In the genomic region with DNA sequence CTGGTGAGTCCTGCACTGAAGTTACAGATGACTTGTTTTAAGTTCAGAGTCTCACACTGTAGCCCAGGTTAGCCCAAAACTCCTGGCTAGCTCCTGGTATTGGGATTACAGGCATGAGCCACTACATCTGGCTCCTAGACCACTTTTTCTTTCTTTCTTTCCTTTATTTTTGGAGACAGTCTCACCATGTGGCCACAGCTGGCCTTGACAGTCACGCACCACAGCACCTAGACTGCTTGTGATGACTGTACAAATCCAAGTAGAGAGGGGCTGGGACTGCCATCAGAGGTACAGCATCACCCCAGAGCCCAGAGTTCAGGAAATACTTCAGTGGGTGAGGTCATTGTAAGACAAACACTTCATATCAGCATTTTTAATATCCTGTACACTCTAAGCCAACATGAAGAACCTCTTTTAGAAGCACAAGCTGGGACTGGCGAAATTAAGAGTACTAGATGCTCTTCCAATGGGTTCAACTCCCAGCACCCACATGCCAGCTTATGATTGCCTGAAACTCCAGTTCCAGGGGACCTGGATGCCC, we compare ENCODE assay signal across 9 mouse cellular contexts. TPM values are rescaled to one million over a fixed set of nuclear protein-coding genes. Genes with fewer than 3 reads are reported as not detected.
DNase-seq lines count a peak whose midpoint lies in the region; ATAC-seq lines count a peak whose summit lies in the region.
"Had no signal": no experiment of that assay in that cellular context is flagged by ENCODE, and none has a peak within 500 bp of the region (broad histone marks: within the 10 kb centered on the region; RNA-seq: fewer than 3 reads in every experiment).

No protein-coding gene starts in this region.

- H3K9me3 ChIP-seq in lung, embryonic 15.5 days, result no peaks in the 10 kb centered on the region
- no peaks in the 10 kb centered on the region for H3K9me3 ChIP-seq in forebrain, embryonic 14.5 days (replicated peaks; ENCODE audit: control insufficient read depth, low read length)
- no peaks in the 10 kb centered on the region for H3K9me3 ChIP-seq in liver, embryonic 12.5 days (replicated peaks)
- no peaks in the 10 kb centered on the region for H3K9me3 ChIP-seq in stomach, embryonic 14.5 days (ENCODE audit: control insufficient read depth, low read depth, low read length)

- H3K36me3 ChIP-seq in lung, embryonic 15.5 days, result peaks cover 39% of the 10 kb centered on the region
- peaks cover 50% of the 10 kb centered on the region for H3K36me3 ChIP-seq in forebrain, embryonic 14.5 days (ENCODE audit: control insufficient read depth, insufficient read depth, low read length)
- H3K36me3 ChIP-seq in liver, embryonic 12.5 days, result peaks cover 62% of the 10 kb centered on the region
- H3K36me3 ChIP-seq in stomach, embryonic 14.5 days (ENCODE audit: control insufficient read depth, insufficient read depth, low read length), result peaks cover 43% of the 10 kb centered on the region

- H3K9ac ChIP-seq in lung, embryonic 15.5 days, result 0 out of 2 replicates have a peak overlapping the region, but pooled peaks have one; percentile 98
- peak overlapping the region; percentile 2; the same call in 1 of the 2 replicates for H3K9ac ChIP-seq in forebrain, embryonic 14.5 days (ENCODE audit: low read length)
- H3K9ac ChIP-seq in liver, embryonic 12.5 days, result peak overlapping the region; percentile 98
- H3K9ac ChIP-seq in stomach, embryonic 14.5 days (replicated peaks; ENCODE audit: low read depth, low read length), result peak overlapping the region; percentile 100; the same call in 1 of the 2 replicates

- no peak for DNase-seq in lung, postnatal 10 days
- DNase-seq in forebrain, embryonic 14.5 days (ENCODE audit: low spot score), result no peak
- no peak for DNase-seq in cerebellum, adult 18-20 months
- DNase-seq in testis, postnatal 14 days (ENCODE audit: low spot score), result no peak
- DNase-seq in thymus, postnatal 25 days, result no peak
- DNase-seq: layer of hippocampus, postnatal 36 days had no signal

- H3K4me1 ChIP-seq in lung, embryonic 15.5 days, result peaks cover 31% of the 10 kb centered on the region
- peaks cover 26% of the 10 kb centered on the region for H3K4me1 ChIP-seq in forebrain, embryonic 14.5 days (ENCODE audit: control insufficient read depth, insufficient read depth, low read length)
- H3K4me1 ChIP-seq in liver, embryonic 12.5 days, result peaks cover 45% of the 10 kb centered on the region
- H3K4me1 ChIP-seq in stomach, embryonic 14.5 days (ENCODE audit: control insufficient read depth, insufficient read depth, low read length), result peaks cover 20% of the 10 kb centered on the region

- peak overlapping the region; percentile 89 for H3K4me2 ChIP-seq in lung, embryonic 15.5 days
- H3K4me2 ChIP-seq in forebrain, embryonic 14.5 days (ENCODE audit: low read length), result peak overlapping the region; percentile 99
- H3K4me2 ChIP-seq in liver, embryonic 12.5 days, result peak overlapping the region; percentile 92
- H3K4me2 ChIP-seq in stomach, embryonic 14.5 days (replicated peaks; ENCODE audit: low read depth, low read length), result peak overlapping the region; percentile 100

- no peaks in the 10 kb centered on the region for H3K27me3 ChIP-seq in lung, embryonic 15.5 days
- no peaks in the 10 kb centered on the region for H3K27me3 ChIP-seq in forebrain, embryonic 14.5 days (replicated peaks; ENCODE audit: control insufficient read depth, insufficient read depth, low read length)
- no peaks in the 10 kb centered on the region for H3K27me3 ChIP-seq in liver, embryonic 12.5 days (replicated peaks)
- H3K27me3 ChIP-seq in stomach, embryonic 14.5 days (ENCODE audit: control insufficient read depth, insufficient read depth, low read length), result no peaks in the 10 kb centered on the region

- WGBS in lung, embryonic 15.5 days, result 51% methylated on average over 2 of the region's 2 CpGs
- 82% methylated on average over 2 of the region's 2 CpGs for WGBS in forebrain, embryonic 14.5 days
- 82% methylated on average over 2 of the region's 2 CpGs for WGBS in liver, embryonic 12.5 days (ENCODE audit: insufficient replicate concordance)
- 73% methylated on average over 2 of the region's 2 CpGs for WGBS in stomach, embryonic 14.5 days

- peak overlapping the region; percentile 79 for H3K4me3 ChIP-seq in lung, embryonic 15.5 days
- peak overlapping the region; percentile 99 for H3K4me3 ChIP-seq in forebrain, embryonic 14.5 days (ENCODE audit: low read depth, low read length)
- peak overlapping the region; percentile 98 for H3K4me3 ChIP-seq in liver, embryonic 12.5 days
- H3K4me3 ChIP-seq in stomach, embryonic 14.5 days (ENCODE audit: low read depth, low read length), result peak overlapping the region; percentile 98; the same call in 1 of the 2 replicates

- ATAC-seq in lung, embryonic 15.5 days (ENCODE audit: borderline replicate concordance, extremely low read depth, low FRiP score, low TSS enrichment), result no peak
- ATAC-seq in forebrain, embryonic 14.5 days, result no peak
- ATAC-seq in liver, embryonic 12.5 days, result no peak
- ATAC-seq in stomach, embryonic 14.5 days (ENCODE audit: insufficient number of reproducible peaks, insufficient read depth, low FRiP score, low read depth), result no peak

- no peak overlapping the region for H3K27ac ChIP-seq in lung, embryonic 15.5 days
- no peak overlapping the region for H3K27ac ChIP-seq in forebrain, embryonic 14.5 days (ENCODE audit: low read depth, low read length)
- H3K27ac ChIP-seq in liver, embryonic 12.5 days, result peak overlapping the region; percentile 18; the same call in 1 of the 2 replicates
- no peak overlapping the region for H3K27ac ChIP-seq in stomach, embryonic 14.5 days (ENCODE audit: low read length)

RNA-seq across cellular contexts. Expression of a gene that starts 3.6 kb away (rescaled TPM):
- polyA plus RNA-seq in lung, embryonic 15.5 days (2015; fragmentation: Nextera tagmentation; extraction: Ambion mirVana), result 698 TPM in 2 replicates
- polyA plus RNA-seq in forebrain, embryonic 14.5 days (2014; fragmentation: Nextera tagmentation; extraction: Ambion mirVana), result 662 and 671 TPM in 2 replicates
- polyA plus RNA-seq in liver, embryonic 12.5 days (2016; fragmentation: Nextera tagmentation; extraction: Ambion mirVana), result 437 and 442 TPM in 2 replicates
- 592 and 600 TPM in 2 replicates for polyA plus RNA-seq in stomach, embryonic 14.5 days (2014; fragmentation: Nextera tagmentation; extraction: Ambion mirVana)

RNA-seq across cellular contexts. Expression of a gene that starts 14.7 kb away (rescaled TPM):
- polyA plus RNA-seq in lung, embryonic 15.5 days (2015; fragmentation: Nextera tagmentation; extraction: Ambion mirVana), result 0.91 and 1.2 TPM in 2 replicates
- 4.8 and 9.7 TPM in 2 replicates for polyA plus RNA-seq in forebrain, embryonic 14.5 days (2014; fragmentation: Nextera tagmentation; extraction: Ambion mirVana)
- polyA plus RNA-seq in liver, embryonic 12.5 days (2016; fragmentation: Nextera tagmentation; extraction: Ambion mirVana), result 0.30 and 0.44 TPM in 2 replicates
- polyA plus RNA-seq in stomach, embryonic 14.5 days (2014; fragmentation: Nextera tagmentation; extraction: Ambion mirVana), result 2.3 and 3.9 TPM in 2 replicates

RNA-seq across cellular contexts. Expression of a gene that starts 27.3 kb away (rescaled TPM):
- polyA plus RNA-seq in lung, embryonic 15.5 days (2015; fragmentation: Nextera tagmentation; extraction: Ambion mirVana), result 0.80 and 1.3 TPM in 2 replicates
- not detected in 2 replicates for polyA plus RNA-seq in forebrain, embryonic 14.5 days (2014; fragmentation: Nextera tagmentation; extraction: Ambion mirVana)
- polyA plus RNA-seq in liver, embryonic 12.5 days (2016; fragmentation: Nextera tagmentation; extraction: Ambion mirVana), result not detected in 2 replicates
- polyA plus RNA-seq in stomach, embryonic 14.5 days (2014; fragmentation: Nextera tagmentation; extraction: Ambion mirVana), result 0.33 and 0.35 TPM in 2 replicates

RNA-seq across cellular contexts. Expression of a gene that starts 30.9 kb away (rescaled TPM):
- 45.9 and 46.4 TPM in 2 replicates for polyA plus RNA-seq in lung, embryonic 15.5 days (2015; fragmentation: Nextera tagmentation; extraction: Ambion mirVana)
- polyA plus RNA-seq in forebrain, embryonic 14.5 days (2014; fragmentation: Nextera tagmentation; extraction: Ambion mirVana), result 57.4 and 67.8 TPM in 2 replicates
- polyA plus RNA-seq in liver, embryonic 12.5 days (2016; fragmentation: Nextera tagmentation; extraction: Ambion mirVana), result 32.6 and 33.3 TPM in 2 replicates
- 41.1 and 42.4 TPM in 2 replicates for polyA plus RNA-seq in stomach, embryonic 14.5 days (2014; fragmentation: Nextera tagmentation; extraction: Ambion mirVana)

RNA-seq across cellular contexts. Expression of a gene that starts 30.9 kb away (rescaled TPM):
- polyA plus RNA-seq in lung, embryonic 15.5 days (2015; fragmentation: Nextera tagmentation; extraction: Ambion mirVana), result 43.3 and 47.2 TPM in 2 replicates
- 86.8 and 92.0 TPM in 2 replicates for polyA plus RNA-seq in forebrain, embryonic 14.5 days (2014; fragmentation: Nextera tagmentation; extraction: Ambion mirVana)
- polyA plus RNA-seq in liver, embryonic 12.5 days (2016; fragmentation: Nextera tagmentation; extraction: Ambion mirVana), result 22.2 and 24.4 TPM in 2 replicates
- polyA plus RNA-seq in stomach, embryonic 14.5 days (2014; fragmentation: Nextera tagmentation; extraction: Ambion mirVana), result 44.3 and 44.4 TPM in 2 replicates

Comparison
In these comparisons a context has a peak if more than half of its experiments do, and no peak if none do; other contexts are left out.
1. H3K9ac ChIP-seq: peak in every context shown above with its lines; median percentile 100 in stomach, embryonic 14.5 days; 98 in lung, embryonic 15.5 days; 98 in liver, embryonic 12.5 days; 2 in forebrain, embryonic 14.5 days.